Mouse (Mus musculus) G1E (cell line): ENCODE data around the gene Atp8b5.

Experiments
- CTCF ChIP-seq: IDR thresholded peaks from 2 replicates; pipeline ENCODE4 v1.5.1; 2012; ENCODE audit warnings: low read depth, low read length, inconsistent platforms, mixed read lengths
- GATA1 ChIP-seq: IDR thresholded peaks from 2 replicates; pipeline ENCODE4 v1.6.1; 2012; ENCODE audit warnings: borderline replicate concordance, low read length, inconsistent platforms, mixed read lengths
- POLR2AphosphoS5 ChIP-seq: IDR thresholded peaks from 2 replicates; pipeline ENCODE4 v1.6.1; 2012; ENCODE audit warnings: low read depth, low read length, inconsistent platforms; ENCODE audit not compliant: insufficient replicate concordance

DNA sequence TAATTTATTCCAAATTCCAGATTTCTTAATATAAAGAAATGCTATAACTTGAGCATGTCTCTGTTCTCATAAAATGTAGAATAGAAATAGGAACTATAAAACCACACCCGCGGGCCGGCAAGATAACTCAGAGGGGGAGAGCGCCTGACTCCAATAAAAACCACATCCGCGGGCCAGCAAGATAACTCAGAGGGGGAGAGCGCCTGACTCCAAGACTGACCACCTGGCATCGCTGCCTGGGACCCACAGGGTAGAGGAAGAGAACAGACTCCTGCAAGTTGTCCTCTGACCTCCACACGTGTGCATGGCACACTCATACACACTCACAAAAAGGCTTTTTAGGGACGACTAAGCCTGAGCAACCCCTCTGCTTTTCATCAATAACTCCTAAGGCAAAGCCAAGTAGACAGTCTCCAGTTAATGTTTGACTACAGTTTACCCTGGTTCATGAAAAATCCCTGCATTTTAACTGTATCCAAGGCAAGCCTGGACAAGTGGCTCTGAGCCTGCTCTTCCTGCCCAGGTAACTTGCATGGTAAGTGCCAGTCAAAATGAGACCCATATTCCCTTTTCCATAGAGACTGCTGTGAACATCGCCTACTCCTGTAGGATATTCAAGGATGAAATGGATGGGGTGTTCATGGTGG is 98.1 kb downstream of the Atp8b5 start:
- no peak for TF ChIP-seq CTCF
- TF ChIP-seq POLR2AphosphoS5, result no peak
- TF ChIP-seq GATA1, result no peak
